Mouse (Mus musculus) cerebellum, postnatal 25 days (tissue): ENCODE data around the gene Prr14.
"Not testable (repeated sequence)": the region's sequence is repeated elsewhere in the genome, so short reads cannot be mapped to it uniquely, and the experiment has no call there.

Experiments
- DNase-seq, 2 experiments: peaks; one replicate each; pipeline ENCODE4 v3.0.0; 2021; ENCODE audit warnings: mixed read lengths in 2 of 2

Prr14 gene

DNA sequence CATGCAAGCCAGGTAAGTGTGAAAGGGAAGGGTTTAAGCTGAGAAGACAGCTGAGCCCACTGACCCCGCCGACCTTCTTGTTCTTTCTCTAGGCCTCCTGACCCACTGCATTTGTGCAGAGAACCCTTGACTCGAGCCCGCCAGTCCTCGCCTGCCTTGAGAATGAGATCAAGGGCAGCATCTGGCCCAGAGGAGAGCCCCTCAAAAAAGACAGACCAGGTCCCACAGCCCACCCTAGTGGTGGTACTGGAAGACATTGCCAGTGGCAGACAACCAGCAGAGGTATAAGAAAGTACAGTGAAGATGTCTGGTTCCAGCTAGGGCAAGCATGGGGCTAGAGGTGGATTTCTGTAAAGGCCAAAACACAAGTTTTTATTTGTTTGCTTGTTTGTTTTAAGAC, 14.3 kb downstream of the Prr14 start:
- no peak for DNase-seq

DNA sequence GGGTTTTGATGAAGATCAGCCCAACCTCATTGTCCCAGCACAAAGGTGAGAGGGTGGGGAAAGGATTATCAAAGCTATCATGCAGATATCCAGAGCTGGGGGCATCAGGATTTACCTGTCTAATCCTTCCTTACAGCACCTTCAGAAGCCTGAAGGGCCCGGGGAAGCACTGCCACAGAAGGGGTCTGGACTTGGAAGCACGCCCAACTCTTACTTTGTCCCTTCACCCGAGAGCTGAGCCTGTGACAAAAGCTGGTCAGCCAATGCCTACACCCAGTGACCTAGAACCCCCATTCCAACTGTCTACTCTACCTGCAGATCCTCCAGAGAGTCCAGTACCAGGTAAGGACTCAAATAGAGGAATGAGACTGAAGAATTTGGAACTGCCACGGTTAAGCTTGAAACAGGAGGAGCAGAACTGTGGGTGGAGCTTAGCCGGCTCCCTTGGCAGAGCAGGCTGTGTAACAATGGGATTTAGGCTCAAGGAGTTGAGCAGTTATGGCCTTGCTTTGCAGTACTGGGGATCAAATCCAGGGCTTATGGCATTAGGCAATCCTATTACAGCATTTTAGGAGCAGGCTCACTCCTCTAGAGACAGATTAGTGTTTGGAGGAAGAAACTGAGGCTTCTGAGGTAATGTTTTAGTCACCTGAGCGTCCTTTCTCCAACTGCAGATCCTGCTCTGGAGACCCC, 15.1 kb downstream of the Prr14 start:
- no peak for DNase-seq

- DNase-seq: no peak
Measured at GRCm38 (mm10) chr7:127475186-127475740, 15.9 kb downstream of the Prr14 start.

- DNase-seq: peak in 1 of 2 experiments; percentile 61
Measured at GRCm38 (mm10) chr7:127476336-127476735, 16.9 kb downstream of the Prr14 start.

DNA sequence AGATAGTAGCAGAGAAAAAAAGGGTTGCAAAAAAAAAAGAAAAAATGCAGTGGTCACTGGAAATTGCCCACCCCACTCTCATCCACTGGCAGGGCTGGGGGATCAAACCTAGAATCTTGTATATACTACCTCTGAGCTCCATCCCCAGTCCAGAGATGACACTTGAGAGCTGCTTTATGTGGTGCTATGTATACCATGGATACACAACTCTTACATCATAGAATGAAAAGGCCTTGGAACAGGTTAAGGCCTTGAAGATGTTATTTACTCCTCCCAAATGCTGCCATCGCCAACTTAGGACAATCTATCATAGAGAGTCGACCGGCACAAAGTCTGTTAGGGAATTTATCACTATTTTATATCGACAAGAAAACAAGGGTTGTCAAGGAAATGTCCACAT, 17.4 kb downstream of the Prr14 start:
- DNase-seq: no peak

GRCm38 (mm10) chr7:127477687-127478634, 18.6 kb downstream of the Prr14 start:
- peak; percentile 99 for DNase-seq

DNA sequence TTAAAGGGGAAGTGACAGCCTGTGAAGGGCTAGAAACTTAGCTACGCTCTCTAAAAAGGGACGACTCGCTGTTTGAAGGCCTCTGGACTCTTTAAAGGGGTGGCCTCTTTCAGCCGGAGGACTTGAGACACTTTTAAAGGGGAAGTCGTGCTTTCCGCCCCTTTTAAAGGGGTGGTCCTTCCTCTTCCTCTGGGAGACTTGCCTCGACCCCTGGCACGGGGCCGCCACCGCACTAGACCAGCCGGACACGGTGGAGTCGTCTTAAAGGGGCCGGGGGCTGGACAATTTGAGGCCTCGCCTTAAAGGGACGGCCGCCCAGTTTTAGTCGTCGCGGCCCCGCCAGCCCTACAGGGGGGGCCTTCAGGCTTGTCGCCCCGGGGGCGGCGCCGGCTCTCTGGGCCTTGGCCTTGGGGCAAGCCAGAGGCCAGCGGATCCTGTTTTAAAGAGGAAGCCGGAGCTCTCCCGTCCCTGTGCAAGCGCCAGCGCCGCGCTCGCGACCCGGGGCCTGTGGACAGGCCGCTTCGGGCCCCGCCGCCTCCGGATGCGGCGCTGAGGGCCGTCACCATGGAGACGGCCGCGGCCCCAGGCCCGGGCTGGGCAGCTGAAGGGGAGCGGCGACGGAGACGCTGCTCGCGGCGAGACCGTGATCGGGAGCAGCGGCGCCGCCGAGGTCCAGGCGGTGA, 19.4 kb downstream of the Prr14 start, which contains the start of gene Fbrs:
Gene Fbrs (plus strand): TSS at position 565 of the 683 bp plus-strand sequence.
- peak; percentile 95 to 97 for DNase-seq

DNA sequence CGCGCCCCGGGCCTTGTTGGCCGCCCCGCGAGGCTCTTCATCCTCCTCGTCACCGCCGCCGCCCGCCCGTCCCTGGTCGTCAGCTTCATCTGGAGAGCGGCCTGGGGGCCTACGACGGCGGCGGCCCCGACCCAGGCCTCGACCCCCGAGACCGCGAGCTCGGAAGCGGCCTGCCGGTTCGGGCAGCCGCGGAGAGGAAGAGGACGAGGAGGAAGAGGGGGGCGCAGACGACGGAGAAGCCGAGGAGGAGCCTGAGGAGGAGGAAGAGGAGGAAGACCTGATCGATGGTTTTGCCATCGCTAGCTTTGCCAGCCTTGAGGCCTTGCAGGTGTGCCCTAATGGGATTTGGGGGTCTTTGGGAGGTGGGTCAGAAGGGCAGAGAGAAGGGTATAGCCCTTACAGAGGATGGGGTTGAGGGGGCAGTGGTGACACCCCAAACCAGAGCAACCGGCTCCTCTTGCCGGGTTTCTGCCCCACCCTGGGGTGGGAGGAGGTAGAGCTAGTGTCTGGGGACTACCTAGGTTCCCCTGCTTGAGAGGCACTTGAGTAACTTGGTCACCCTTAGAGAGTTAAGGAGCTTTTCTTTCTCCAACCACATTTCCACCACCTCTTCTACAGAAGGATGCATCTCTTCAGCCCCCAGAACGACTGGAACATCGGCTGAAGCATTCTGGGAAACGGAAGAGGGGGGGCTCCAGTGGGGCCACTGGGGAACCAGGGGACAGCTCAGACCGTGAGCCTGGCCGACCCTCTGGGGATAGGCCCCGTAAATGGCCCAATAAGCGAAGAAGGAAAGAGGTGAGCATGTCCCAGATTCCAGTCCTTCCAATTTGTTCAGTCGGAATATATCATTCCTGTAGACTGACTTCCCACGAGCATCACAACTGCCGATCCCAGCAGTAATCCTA, 20.2 kb downstream of the Prr14 start:
- DNase-seq: peak in 1 of 2 experiments; percentile 52

DNA sequence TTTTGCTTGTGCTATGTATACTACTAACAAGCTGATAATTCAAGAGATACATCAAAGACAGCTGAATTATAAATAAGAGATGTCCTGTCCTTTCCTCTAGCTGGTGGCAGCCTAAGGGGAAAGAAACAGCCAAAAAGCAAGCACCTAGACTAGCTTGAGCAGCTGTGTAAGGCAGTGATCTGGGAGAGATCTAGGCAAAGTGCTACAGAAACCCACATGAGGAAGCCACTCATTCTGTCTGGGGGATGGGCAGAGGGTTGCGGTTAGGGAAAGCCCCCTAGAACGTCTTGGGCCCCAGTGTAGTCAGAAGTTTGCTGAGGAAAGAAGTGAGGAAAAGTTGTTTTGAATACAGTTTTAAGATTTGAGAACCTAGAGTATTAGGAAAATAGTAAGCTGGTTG, 20.9 kb downstream of the Prr14 start:
- no peak for DNase-seq

- peak; percentile 63 to 75 for DNase-seq
Measured at GRCm38 (mm10) chr7:127485416-127485815, 26.0 kb downstream of the Prr14 start.

DNA sequence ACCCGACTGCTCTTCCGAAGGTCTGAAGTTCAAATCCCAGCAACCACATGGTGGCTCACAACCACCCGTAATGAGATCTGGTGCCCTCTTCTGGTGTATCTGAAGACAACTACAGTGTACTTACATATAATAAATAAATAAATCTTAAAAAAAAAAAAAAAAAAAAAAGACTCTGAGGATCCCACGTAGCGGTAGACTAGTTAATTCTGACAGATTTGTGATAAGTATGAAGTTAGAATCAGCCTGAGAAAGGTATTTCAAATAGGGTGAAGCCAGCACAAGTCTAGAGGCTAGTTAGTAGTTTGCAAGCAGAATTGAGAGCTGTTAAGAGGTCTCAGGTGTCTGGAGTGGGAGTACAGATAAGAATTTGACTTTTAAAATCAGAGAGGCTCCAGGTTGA, 29.0 kb downstream of the Prr14 start:
- not testable (repeated sequence) for DNase-seq

- DNase-seq: no peak
Measured at GRCm38 (mm10) chr7:127489982-127490381, 30.6 kb downstream of the Prr14 start.

- DNase-seq: no peak
Measured at GRCm38 (mm10) chr7:127491846-127492245, 32.4 kb downstream of the Prr14 start.

GRCm38 (mm10) chr7:127494648-127495047, 35.2 kb downstream of the Prr14 start:
- no peak for DNase-seq

DNA sequence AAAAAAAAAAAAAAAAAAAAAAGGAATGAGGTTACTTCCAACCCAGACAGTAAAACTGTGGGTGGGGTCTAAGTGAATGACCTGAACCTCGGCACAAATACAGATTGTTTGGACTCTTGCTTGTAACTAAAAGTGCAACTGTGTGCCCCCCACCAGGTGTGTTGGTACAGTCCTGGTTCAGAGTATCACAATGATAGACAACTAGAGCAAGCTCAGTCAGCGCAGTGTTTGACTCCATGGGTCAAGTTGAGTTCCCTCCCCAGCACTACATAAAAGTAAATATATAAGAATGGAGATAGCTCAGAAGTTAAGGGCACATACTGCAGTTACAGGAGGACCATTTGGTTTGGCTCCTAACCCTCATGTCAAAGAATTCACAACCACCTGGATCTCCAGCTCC, 38.0 kb downstream of the Prr14 start:
- no peak for DNase-seq

DNA sequence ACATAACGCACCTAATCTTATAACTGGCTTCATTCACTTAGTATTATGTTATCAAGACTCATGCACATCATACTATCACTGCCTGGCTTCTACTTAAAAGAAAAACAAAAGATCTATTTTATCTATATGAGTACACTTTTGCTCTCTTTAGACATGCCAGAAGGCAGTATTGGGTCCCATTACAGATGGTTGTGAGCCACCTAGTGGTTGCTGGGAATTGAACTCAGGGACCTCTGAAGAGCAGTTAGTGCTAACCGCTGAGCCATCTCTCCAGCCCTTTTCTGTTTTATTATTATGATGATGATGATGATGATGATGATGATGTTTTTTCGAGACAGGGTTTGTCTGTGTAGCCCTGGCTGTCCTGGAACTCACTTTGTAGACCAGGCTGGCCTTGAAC, 39.0 kb downstream of the Prr14 start:
- DNase-seq: peak; percentile 43 to 69

- DNase-seq: no peak
Measured at GRCm38 (mm10) chr7:127508291-127508690, 48.9 kb downstream of the Prr14 start.

- DNase-seq: not testable (repeated sequence)
Measured at GRCm38 (mm10) chr7:127509830-127510229, 50.4 kb downstream of the Prr14 start.

DNA sequence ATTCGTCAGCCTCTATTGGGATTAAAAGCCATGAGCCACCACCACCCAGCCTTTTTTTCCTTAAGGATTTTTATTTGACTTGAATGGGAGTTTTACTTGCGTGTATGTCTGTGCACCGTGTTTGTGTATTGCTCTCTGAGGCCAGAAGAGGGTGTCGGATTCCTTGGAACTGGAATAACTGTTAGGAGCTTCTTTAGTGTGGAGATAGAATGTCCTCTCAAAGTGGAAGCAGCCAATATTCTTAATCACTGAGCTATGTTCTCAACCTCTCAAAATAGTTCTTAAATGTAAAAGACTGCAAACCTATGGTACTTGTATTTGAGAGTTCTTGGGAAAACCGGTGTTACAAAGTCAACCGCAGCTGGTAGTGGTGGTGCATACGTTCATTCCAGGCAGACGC, 51.8 kb downstream of the Prr14 start:
- DNase-seq: peak in 1 of 2 experiments; percentile 38

GRCm38 (mm10) chr7:127511808-127512230, 52.4 kb downstream of the Prr14 start, which contains the start of gene Srcap:
TSS of gene Srcap (plus strand) at chr7:127511983.
- DNase-seq: peak in 1 of 2 experiments; percentile 97

DNA sequence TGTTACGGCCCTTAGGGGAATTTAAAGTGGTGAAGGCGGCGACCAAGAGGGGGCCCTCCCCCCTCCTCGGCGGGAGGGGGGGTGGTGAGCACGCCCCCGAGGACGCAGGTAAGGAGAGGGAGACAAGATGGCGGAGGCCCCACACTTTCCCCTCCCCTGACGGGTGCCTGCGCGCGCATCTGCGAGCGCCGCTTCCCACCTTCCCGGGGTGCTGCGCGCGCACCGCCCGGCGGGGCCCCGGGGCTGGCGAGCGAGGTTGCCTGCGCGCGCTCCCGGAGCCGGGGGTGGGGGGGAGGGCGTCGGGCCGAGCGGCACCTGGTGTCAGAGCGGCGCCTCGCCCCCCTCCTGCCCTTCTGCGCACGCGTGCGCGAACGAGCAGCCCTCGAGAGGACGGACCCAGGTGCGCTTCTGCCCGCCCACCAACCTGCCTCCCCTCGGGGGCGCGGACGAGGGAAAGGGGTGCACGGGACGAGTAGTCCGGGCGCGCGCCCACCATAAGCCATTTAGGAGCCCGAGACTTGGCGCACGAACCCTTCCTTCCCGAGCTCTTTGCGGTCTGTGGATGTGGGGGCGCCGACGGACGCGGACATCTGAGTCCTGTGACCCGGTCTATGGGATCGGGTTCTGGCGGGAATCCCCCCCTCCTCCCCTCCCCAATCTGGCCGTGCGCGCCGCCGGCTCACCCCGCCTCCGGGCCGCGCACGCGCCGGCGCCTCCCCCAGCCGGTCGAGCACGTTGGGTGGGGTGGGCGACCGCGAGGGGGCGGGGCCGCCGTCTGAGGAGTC, 53.0 kb downstream of the Prr14 start:
- DNase-seq: peak; percentile 93 to 94
